Mouse (Mus musculus) megakaryocyte, embryonic 14.5 days (primary cell): Measurements from ENCODE around the gene Brd1.

ENCODE experiments used
- FLI1 ChIP-seq: IDR thresholded peaks from 2 replicates; pipeline ENCODE4 v1.6.1; 2012; ENCODE audit warnings: low read length, inconsistent platforms, mixed read lengths
- GATA1 ChIP-seq: IDR thresholded peaks from 3 replicates; pipeline ENCODE4 v1.6.1; 2012; ENCODE audit warnings: mixed read lengths, low read length, inconsistent platforms, borderline replicate concordance

DNA sequence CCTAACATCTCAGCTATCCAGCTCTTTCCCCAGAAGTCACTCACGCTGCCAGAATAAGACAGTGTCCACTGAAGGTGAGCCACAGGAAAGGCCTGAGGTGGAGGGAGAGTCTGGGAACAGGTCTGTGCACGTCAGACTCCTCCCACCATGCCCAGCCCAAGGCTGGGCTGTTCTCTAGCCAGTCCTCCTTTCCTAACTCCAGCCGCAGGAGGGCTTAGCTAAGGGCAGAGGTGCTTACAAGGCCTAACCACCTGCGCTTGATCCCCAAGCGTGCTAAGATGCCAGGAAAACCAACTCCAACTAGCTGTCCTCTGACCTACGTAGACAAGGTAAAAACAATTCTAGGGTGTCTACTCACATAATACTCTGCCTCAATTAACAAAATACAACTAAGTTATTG, 27.7 kb downstream of the Brd1 start:
- TF ChIP-seq GATA1, result no peak
- no peak for TF ChIP-seq FLI1
